Mouse (Mus musculus) MEL (cell line): ENCODE results near the gene Npffr2.

ENCODE experiments used
- BHLHE40 ChIP-seq: IDR thresholded peaks from 2 replicates; pipeline ENCODE4 v1.6.1; 2012; ENCODE audit warnings: low read depth, mild to moderate bottlenecking, inconsistent platforms, low read length, improper control_type of control experiment, borderline replicate concordance
- CHD2 ChIP-seq: IDR thresholded peaks from 2 replicates; pipeline ENCODE4 v1.6.1; 2011; ENCODE audit warnings: low read length, improper control_type of control experiment
- CTCF ChIP-seq, 3 experiments: IDR thresholded peaks in 2 of 3; conservative IDR thresholded peaks in 1 of 3; 2 replicates each; pipeline ENCODE4 v1.5.1; 2011 to 2012; ENCODE audit warnings: low read length in 3 of 3, low read depth in 2 of 3, mild to moderate bottlenecking in 2 of 3, improper control_type of control experiment in 1 of 3, inconsistent platforms in 1 of 3, mixed read lengths in 1 of 3, moderate library complexity in 1 of 3; ENCODE audit not compliant: control insufficient read depth in 1 of 3, insufficient read depth in 1 of 3, poor library complexity in 1 of 3, severe bottlenecking in 1 of 3
- JUND ChIP-seq: IDR thresholded peaks from 2 replicates; pipeline ENCODE4 v1.6.1; 2011; ENCODE audit warnings: low read depth, mild to moderate bottlenecking, improper control_type of control experiment, low read length
- KAT2A ChIP-seq: conservative IDR thresholded peaks from 2 replicates; pipeline ENCODE4 v1.6.1; 2012; ENCODE audit warnings: low read depth, low read length, improper control_type of control experiment, inconsistent platforms
- MAX ChIP-seq: IDR thresholded peaks from 2 replicates; pipeline ENCODE4 v1.6.1; 2011; ENCODE audit warnings: low read length, improper control_type of control experiment
- NELFE ChIP-seq: IDR thresholded peaks from 2 replicates; pipeline ENCODE4 v1.6.1; 2011; ENCODE audit warnings: low read depth, low read length, improper control_type of control experiment
- POLR2AphosphoS5 ChIP-seq: IDR thresholded peaks from 2 replicates; pipeline ENCODE4 v1.6.1; 2012; ENCODE audit warnings: low read depth, borderline replicate concordance, mild to moderate bottlenecking, inconsistent platforms, low read length, moderate library complexity, mixed read lengths
- USF2 ChIP-seq, 2 experiments: IDR thresholded peaks; 2 replicates each; pipeline ENCODE4 v1.6.1; 2011 to 2012; ENCODE audit warnings: improper control_type of control experiment in 2 of 2, low read length in 2 of 2, borderline replicate concordance in 1 of 2, inconsistent platforms in 1 of 2, low read depth in 1 of 2, mild to moderate bottlenecking in 1 of 2; ENCODE audit not compliant: insufficient read depth in 1 of 2

DNA sequence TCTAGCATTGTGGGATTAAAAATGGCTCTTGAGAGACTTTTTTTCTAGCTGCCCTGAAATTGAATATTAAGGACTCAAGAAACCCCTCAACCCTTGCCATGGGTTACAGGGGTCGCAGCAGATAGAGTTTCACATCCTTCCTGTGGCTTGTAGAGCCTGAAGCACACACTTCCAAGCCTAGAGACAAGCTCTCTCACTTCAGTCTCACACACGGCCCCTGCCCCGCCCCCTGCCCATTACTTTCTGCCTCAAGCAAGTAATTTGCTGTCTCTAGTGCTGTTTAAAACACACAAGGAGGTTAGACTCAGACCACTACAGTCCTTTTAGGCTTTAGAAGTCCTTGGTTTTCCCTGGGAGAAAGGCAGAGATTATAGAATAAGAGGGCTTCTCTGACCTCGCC, 1.7 kb downstream of the Npffr2 start:
- no peak for TF ChIP-seq BHLHE40
- no peak for TF ChIP-seq MAX
- no peak for TF ChIP-seq CTCF (IDR thresholded peaks at IDR 0.05 in 2 of 3, conservative IDR thresholded peaks at IDR 0.05 in 1 of 3; ENCODE audit: control insufficient read depth in 1 of 3, insufficient read depth in 1 of 3, low read depth in 2 of 3, low read length in 3 of 3, poor library complexity in 1 of 3, severe bottlenecking in 1 of 3)
- TF ChIP-seq POLR2AphosphoS5 = no peak
- no peak for TF ChIP-seq NELFE
- TF ChIP-seq KAT2A = no peak
- TF ChIP-seq JUND = no peak
- TF ChIP-seq USF2 (IDR thresholded peaks at IDR 0.05; ENCODE audit: borderline replicate concordance in 1 of 2, insufficient read depth in 1 of 2, low read depth in 1 of 2, low read length in 2 of 2) = no peak
- TF ChIP-seq CHD2 = no peak
